Mouse (Mus musculus) heart, postnatal 14 days (tissue): ENCODE measurements around the gene Sh2b1. TPM values are rescaled to one million over a fixed set of nuclear protein-coding genes. Genes with fewer than 3 reads are reported as not detected.

Source experiments
- DNase-seq, 2 experiments: peaks; one replicate each; pipeline ENCODE4 v3.0.0; 2021 to 2022
- intact Hi-C: fragments of 180-260 bp; cut with DNase I; formaldehyde crosslinking; loops from one replicate; pipeline ENCODE4 v1.15.1; 2025
- total RNA-seq, 2 experiments: library from RNA; stranded (reverse); gene quantifications; 2 replicates each; pipeline ENCODE4 v1.2.3; 2021

Sh2b1 gene
- total RNA-seq, 2 experiments from 2014 or later: 44.3 to 44.8 TPM

DNA sequence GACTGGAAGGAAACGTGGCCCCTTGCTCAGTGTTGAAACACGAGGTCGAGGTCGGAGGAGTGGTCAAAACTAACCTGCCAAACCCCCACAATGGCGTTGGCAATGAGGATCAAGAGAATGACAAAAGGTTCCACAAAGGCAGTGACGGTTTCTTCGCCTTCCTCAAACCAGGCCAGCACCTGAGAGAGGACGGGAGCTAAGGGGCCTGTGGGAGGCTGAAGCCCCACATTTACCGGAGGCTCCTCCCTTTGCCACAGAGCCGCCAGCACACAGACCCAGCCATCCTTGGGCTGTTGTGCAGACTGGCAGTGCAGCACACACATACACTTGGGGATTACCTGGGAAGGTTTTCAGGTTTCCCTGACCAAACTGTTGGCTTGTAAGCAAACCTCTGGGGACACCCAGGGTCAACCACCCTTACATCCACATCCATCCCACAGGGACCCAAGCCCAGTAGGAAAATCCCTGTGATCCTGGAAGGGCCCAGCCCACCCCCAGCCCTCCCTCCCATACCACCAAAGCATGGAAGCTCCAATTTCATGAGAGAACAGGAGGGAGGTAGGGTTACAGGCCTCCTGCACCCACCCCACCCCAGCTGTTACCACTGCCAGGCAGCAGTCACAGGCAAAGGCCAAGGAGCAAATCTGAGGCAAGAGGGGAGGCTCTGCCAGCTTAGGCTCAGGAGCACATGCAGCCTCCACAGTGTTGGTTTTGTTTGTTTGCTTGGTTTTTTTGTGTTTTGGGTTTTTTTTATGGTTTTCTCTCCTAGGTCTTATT, 14.4 kb downstream of the Sh2b1 start:
- DNase-seq: no peak
- intact Hi-C loops: no loop called here

DNA sequence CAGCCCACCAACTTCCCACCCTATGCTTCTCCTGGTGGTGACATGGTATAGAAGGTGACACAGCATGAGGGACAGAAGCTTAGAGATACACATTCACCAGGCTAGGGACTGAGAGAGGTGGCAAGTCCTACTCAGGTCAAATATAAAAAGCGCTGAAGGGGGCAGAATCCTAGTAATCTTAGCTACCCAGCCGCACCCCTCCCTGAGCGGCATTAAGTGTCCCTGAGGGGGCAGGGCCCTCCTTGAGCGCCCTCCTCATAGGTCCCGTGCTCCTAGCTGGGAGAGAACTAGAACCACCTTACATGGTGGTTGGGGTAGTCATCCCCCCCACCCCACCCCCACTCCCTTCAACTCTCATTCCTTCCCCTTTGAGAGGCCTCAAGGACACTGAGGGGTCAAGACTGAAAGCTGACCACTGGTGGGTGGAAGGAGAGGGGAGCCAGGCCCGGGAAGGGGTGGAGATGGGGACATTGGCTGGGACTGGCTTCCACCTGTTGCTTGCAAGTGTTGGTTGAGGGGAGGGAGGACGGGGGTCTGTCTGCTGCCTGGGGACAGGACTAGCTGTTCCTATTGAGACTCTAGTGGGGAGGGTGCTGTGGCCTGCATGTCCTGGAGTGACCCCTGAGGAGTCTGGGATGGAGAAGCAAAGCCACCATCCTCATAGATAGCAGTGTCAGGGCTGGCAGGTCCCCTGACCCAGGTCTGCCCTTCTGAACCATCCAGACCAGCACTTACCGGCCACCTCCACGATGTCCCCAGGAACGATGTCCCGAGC, 16.2 kb downstream of the Sh2b1 start:
- intact Hi-C loops: no loop called here
- no peak for DNase-seq

GRCm38 (mm10) chr7:126458225-126458624, 17.0 kb downstream of the Sh2b1 start:
- DNase-seq: no peak

DNA sequence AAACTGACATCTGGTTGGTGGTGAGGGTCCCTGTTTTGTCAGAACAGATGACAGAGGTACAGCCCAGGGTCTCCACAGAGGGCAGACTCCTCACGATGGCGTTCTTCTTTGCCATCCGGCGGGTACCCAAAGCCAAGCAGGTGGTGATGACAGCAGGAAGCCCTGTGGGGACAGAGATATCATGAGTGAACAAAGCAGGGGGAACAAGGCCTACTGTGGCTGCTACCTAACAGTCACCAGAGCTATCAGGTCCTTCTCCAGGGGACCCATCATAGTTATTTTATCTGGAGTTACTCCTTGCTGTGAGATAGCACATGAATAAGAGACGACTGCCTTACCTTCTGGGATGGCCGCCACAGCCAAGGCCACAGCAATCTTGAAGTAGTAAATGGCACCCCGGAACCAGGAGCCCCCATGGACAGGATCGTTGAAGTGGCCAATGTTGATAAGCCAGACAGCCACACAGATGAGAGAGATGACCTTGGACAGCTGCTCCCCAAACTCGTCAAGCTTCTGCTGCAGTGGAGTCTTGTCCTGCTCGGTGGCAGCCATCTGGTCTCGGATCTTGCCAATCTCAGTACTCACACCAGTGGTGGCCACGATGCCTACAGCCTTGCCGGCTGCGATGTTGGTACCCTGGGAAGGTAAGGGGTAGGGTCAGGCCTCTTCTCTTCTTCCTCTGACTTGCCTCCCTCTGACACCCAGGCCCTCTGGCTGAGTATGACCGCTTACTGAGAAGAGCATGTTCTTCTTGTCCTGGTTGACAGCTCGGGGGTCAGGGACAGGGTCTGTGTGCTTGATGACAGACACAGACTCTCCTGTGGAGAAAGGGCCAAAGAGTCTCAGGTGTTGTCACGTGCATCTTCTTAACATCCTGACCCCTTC, 18.6 kb downstream of the Sh2b1 start:
- DNase-seq: no peak
- intact Hi-C loops: no loop called here

More at GRCm38 (mm10) chr7:126458225-126458624, 17.0 kb downstream of the Sh2b1 start:
- intact Hi-C loops: no loop called here

DNA sequence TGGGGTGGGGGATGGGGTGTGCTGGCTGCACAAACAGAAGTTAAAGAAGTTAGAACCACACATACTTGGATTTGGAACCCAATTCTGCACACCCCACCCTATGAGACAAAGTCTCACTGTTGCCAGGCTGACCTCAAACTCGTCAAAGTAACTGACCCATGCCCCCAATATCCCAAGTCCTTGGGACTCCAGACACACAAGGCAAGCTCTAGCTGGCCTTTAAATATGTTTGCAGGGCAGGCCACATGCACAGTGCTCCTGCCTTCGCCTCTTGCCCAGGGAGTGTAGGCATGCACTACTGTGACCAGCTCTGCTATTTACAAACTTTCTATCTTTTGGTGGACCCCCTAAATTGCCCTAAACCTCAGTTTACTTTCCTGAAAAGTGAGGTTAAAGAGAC, 20.0 kb downstream of the Sh2b1 start:
- intact Hi-C loops: no loop called here
- no peak for DNase-seq

DNA sequence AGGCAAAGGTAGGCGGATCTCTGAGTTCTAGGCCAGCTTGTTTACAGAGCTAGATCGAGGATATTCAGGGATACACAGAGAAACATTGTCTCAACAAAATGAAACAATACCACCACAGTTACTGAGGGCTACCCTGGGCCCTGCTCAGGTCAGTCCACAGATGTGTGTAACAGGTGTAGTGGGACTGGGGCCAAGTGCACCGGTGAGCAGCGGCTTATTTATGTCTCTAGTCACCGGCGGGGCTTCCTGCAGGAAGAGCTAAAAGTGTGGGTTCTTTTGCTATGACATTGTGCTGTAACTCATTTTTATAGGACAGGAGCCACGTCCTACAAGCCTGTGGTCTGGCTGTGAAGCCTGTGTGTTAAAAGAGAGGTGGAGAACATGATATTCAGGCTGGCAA, 21.4 kb downstream of the Sh2b1 start:
- intact Hi-C loops: no loop called here
- DNase-seq: no peak

GRCm38 (mm10) chr7:126452244-126452643, 23.0 kb downstream of the Sh2b1 start:
- DNase-seq: no peak
- intact Hi-C loops: no loop called here

DNA sequence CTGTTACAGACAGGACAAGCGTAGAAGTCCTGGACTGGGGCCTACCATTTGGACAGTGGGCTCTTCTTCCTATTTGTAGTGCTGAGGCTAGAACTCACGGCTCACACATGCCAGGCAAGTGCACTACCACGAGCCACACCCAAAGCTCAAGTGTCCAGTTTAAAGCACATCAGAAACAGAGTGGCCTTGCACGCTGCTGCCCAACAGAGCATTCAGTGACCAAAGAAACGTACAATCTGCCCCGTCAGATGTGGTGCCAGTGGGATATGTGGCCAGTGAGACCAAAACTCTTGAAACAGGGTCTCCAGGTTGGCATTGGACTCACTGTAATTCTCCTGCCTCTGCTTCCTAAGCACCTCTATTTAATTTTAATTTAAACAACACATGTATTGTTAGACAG, 24.6 kb downstream of the Sh2b1 start:
- intact Hi-C loops: no loop called here
- DNase-seq: no peak

DNA sequence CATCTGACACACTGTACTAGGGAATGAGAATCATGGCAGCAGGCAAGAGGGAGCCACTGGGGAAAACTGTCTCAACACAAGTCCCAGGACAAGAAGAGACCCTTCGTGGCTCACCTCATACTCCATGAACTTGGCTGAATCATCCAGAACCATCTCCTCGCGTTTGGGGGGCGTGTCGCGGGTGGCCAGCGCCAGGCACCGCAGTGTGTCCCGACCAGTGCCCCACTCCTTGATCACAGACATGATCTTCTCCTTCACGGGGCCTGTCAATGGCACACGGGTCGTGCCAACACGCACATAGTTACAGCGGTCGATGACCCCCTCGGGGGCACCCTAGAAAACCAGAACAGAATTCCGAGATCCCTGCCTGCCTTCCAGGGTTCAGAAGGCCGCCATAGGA, 25.2 kb downstream of the Sh2b1 start:
- intact Hi-C loops: no loop called here
- no peak for DNase-seq

DNA sequence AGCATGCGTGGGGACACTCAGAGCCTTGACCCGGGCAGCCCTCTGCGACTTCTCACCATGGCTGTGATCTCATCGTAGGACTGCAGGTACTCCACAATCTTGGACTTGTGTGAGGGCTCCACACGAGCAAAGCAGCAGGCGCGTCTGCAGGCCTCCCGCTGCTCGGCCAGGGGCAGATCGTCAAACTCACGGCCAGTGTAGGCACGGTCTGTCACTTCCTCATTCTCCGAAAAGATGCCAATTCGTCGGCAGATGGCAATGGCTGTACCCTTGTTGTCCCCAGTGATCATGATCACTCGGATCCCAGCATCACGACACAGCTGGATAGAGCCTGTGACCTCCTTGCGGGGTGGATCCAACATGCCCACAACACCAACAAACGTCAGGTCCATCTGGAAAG, 26.7 kb downstream of the Sh2b1 start:
- intact Hi-C loops: no loop called here
- no peak for DNase-seq

- DNase-seq: no peak
- intact Hi-C loops: no loop called here
These were observed 29.0 kb downstream of the Sh2b1 start for GRCm38 (mm10) chr7:126446217-126446616.

GRCm38 (mm10) chr7:126445104-126445815, 30.0 kb downstream of the Sh2b1 start:
- DNase-seq: no peak
- intact Hi-C loops: no loop called here

DNA sequence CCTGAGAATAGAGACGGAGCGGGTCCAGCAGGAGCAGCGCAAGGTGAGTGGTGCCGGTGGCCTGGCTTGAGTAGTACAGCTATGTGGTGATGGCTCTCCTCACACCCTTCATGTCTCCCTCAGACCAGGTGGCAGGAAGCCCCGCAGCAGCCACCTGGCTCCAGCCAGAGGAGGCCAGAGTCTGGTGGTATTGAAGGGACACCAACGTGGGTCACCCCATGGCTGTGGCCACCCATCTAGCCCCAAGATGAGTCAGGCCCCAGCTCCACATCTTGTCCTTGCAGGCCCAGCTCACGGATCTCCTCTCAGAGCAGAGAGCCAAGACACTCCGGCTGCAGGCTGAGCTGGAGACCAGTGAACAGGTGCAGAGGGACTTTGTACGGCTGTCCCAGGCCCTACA, 30.7 kb downstream of the Sh2b1 start:
- no peak for DNase-seq
- intact Hi-C loops: no loop called here

DNA sequence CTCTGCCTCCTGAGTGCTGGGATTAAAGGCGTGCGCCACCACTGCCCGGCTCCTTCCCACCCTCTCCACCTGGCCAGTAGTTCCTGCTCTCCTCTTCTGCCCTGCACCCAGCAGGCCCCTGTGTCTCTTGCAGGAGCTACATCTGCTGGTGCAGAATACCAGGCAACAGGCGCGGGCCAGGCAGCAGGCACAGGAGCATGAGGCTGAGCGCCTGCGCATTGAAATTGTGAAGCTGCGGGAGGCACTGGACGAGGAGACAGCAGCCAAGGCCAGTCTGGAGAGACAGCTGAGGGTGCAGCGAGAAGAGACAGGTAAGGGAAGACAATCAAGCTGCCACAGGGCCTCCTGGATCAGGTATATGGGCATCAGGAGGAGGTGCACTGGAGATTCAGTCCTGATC, 31.2 kb downstream of the Sh2b1 start:
- intact Hi-C loops: no loop called here
- DNase-seq: no peak

DNA sequence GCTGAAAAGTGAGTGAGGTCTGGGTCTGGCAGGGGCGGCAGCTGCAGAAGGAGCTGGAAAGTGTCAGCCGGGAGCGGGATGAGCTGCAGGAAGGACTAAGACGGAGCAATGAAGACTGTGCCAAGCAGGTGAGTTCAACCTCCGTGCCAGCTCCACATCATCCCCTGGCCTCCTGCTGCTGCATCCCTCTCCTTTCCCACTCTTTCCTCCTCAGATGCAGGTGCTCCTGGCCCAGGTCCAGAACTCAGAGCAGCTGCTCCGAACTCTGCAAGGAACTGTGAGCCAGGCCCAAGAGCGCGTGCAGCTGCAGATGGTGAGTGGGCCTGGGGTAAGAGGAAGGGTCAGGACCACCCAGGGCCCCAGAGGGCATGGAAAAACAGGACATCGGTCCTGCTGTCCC, 35.1 kb downstream of the Sh2b1 start:
- intact Hi-C loops: no loop called here

GRCm38 (mm10) chr7:126436851-126437250, 38.4 kb downstream of the Sh2b1 start:
- DNase-seq: peak; percentile 67 to 83
- intact Hi-C loops: loop anchor here (5.0 kb wide), 1 partner anchor 35 kb away; no protein-coding TSS in a partner anchor

More for the DNA sequence above, 35.1 kb downstream of the Sh2b1 start:
- DNase-seq: no peak

DNA sequence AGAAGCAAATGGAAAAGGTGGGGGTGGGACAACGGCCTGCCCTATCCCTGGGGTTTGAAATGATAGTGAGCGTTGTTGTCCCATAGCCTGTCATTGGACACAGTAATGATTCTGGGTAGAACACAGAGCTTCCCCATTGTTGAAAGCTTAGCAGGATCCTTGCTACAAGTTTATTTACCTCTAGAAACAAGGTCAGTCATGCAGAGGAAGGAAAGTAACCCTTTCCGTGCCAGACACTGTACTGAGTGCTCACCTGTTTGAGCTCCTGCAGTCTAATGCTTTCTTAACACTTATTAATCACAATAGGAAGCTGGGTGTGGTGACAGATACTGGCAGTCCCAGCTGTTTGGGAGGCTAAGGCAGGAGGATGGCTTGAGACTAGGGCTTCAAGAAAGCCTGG, 39.4 kb downstream of the Sh2b1 start:
- DNase-seq: no peak
- intact Hi-C loops: loop anchor here (5.0 kb wide), 1 partner anchor 36 kb away; no protein-coding TSS in a partner anchor

DNA sequence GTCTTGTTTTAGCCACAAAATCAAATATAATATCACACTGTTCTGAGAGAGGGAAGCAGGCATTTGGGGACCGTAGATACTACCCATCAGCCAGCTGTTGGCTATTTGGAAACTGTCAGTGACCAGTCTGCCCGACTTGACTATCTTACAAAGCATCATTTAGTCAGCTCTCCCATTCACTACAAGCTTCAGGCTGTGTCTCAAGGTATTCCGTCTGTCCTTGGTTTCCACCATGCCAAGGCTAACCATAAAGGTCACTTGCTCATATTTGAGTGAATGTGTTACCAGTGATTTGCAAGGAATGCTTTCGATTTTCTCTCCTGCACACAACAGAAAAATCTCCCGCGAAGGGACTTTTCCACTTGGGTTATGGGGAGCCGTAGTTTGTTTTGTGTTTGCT, 40.5 kb downstream of the Sh2b1 start:
- DNase-seq: no peak
- intact Hi-C loops: loop anchor here (5.0 kb wide), 1 partner anchor 38 kb away; no protein-coding TSS in a partner anchor

- intact Hi-C loops: no loop called here
These were observed 45.1 kb downstream of the Sh2b1 start for GRCm38 (mm10) chr7:126430167-126430566.

GRCm38 (mm10) chr7:126429503-126429898, 45.7 kb downstream of the Sh2b1 start:
- intact Hi-C loops: loop anchor here (2.0 kb wide), 1 partner anchor 31 kb away; no protein-coding TSS in a partner anchor

More at GRCm38 (mm10) chr7:126430167-126430566, 45.1 kb downstream of the Sh2b1 start:
- DNase-seq: no peak

More at GRCm38 (mm10) chr7:126429503-126429898, 45.7 kb downstream of the Sh2b1 start:
- no peak for DNase-seq
